Mouse (Mus musculus): ENCODE measurements around the gene Fbll1.

DNA sequence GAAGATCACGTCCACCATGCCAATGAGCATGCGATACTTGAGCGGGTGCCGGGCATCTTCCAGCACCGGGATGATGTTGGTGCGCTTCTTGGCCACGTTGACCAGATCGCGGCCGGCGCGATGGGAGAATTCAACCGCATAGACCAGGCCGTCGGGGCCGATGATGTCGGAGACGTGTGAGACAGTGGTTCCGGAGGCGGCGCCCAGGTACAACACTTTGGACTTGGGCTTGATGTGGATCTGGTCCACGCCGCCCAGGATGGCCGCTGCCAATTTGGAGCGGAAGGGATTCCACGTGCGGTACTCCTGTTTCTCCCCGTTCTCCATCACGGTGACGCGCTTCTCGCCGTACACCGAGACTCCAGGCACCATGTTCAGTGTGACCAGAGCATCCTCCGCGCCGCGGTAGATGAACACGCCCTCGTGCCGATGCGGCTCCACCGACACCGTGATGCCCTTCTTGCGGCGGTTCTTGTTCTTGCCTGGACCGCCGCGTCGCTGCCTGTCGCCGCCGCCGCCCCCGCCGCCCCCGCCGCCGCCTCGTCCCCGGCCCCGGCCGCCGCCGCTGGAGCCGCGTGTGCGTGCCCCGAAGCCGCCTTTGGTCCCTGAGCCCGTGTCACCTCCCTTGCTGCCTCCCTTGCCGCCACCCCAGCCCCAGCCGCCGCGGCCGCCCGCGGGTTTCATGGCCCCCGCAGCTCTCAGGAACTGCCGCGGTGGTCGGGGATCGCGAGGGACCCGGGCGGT is 761 bp downstream of the Fbll1 start:
- no peak for TF ChIP-seq CTCF (IDR thresholded peaks at IDR 0.05; ENCODE audit: control insufficient read depth, insufficient read depth, insufficient read length)
- no peak for TF ChIP-seq MAX (IDR thresholded peaks at IDR 0.05)
- no peak for TF ChIP-seq CEBPB (IDR thresholded peaks at IDR 0.05; ENCODE audit: low read depth)
- no peak for TF ChIP-seq USF1 (IDR thresholded peaks at IDR 0.05; ENCODE audit: low read depth)
- no peak for TF ChIP-seq MYOD1 (IDR thresholded peaks at IDR 0.05; ENCODE audit: control insufficient read depth, insufficient read length, low read depth)
- no peak for TF ChIP-seq MYOG (IDR thresholded peaks at IDR 0.05; ENCODE audit: control insufficient read depth, extremely low read depth, insufficient read length)
- TF ChIP-seq FOSL1 (IDR thresholded peaks at IDR 0.05; ENCODE audit: insufficient read depth, low read length, poor library complexity, severe bottlenecking) = no peak
